ENCODE assay signal across 12 mouse cellular contexts in the genomic region with DNA sequence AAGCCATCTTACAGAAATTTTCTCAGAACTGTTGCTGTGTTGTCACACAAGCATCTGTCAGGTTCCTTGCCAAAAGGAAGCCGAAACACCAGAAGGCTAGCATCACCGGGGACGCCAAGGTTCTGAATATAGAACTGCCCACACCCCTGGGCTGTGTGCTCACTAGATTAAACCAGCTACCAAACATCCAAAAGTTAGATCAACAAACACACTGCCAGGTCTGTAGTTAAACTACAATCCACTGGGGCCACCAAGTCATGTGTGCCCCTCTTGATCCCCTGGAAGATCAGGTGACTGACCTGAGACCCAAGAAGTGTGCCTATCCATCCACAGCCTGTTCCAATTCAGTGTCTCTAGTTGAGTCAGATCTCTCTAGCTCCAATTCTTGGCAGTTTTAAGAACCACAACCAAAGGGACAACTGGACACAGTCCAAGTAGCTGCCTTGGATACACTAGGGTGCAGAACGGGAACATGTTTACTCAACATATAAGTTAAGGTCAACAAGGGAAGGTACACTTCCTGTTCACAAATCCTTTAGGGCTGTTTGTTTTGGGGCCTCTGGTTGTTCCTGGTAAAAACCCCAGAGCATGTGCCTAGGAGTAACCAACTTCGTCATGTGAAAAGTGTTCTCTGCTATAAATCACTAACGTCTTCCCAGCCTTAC.
DNase-seq lines count a peak whose midpoint lies in the region; ATAC-seq lines count a peak whose summit lies in the region.
"Had no signal": no experiment of that assay in that cellular context is flagged by ENCODE, and none has a peak within 500 bp of the region (broad histone marks: within the 10 kb centered on the region; RNA-seq: fewer than 3 reads in every experiment).

No protein-coding gene starts in this region.

- no peak overlapping the region for H3K27ac ChIP-seq in liver, embryonic 13.5 days
- no peak overlapping the region for H3K27ac ChIP-seq in forebrain, embryonic 15.5 days (replicated peaks)
- H3K27ac ChIP-seq: embryonic facial prominence, embryonic 15.5 days had no signal

- 59% methylated on average over 6 of the region's 6 CpGs for WGBS in liver, embryonic 13.5 days (ENCODE audit: insufficient replicate concordance)
- WGBS in forebrain, embryonic 15.5 days = 86% methylated on average over 6 of the region's 6 CpGs

- peak; percentile 62 for ATAC-seq in liver, embryonic 13.5 days (ENCODE audit: low read depth)
- no peak for ATAC-seq in forebrain, embryonic 15.5 days (replicated peaks)

- peak; percentile 50 to 55 for DNase-seq in right cerebral cortex, adult 2 months (ENCODE audit: low spot score in 2 of 2)
- no peak for DNase-seq in right cerebral cortex, postnatal 14 days
- peak; percentile 45 for DNase-seq in kidney, adult 18-20 months
- no peak for DNase-seq in liver, embryonic 13.5 days
- DNase-seq in telencephalon, adult 2 months (ENCODE audit: low read depth, low spot score) = peak; percentile 69
- DNase-seq in thymus, postnatal 10 days (ENCODE audit: low spot score in 2 of 2) = no peak
- DNase-seq: adrenal gland, adult 2 months; cerebellum, adult 9-11 months; gastrocnemius, postnatal 10 days had no signal

- H3K27me3 ChIP-seq in liver, embryonic 13.5 days = no peaks in the 10 kb centered on the region
- H3K27me3 ChIP-seq in forebrain, embryonic 15.5 days = no peaks in the 10 kb centered on the region
- H3K27me3 ChIP-seq: embryonic facial prominence, embryonic 15.5 days had no signal

- no peak overlapping the region for H3K4me3 ChIP-seq in liver, embryonic 13.5 days (replicated peaks)
- H3K4me3 ChIP-seq in forebrain, embryonic 15.5 days = no peak overlapping the region
- H3K4me3 ChIP-seq: embryonic facial prominence, embryonic 15.5 days had no signal

- H3K36me3 ChIP-seq in liver, embryonic 13.5 days = no peaks in the 10 kb centered on the region
- no peaks in the 10 kb centered on the region for H3K36me3 ChIP-seq in forebrain, embryonic 15.5 days
- H3K36me3 ChIP-seq: embryonic facial prominence, embryonic 15.5 days; G1E had no signal

- no peaks in the 10 kb centered on the region for H3K9me3 ChIP-seq in liver, embryonic 13.5 days (replicated peaks)
- no peaks in the 10 kb centered on the region for H3K9me3 ChIP-seq in forebrain, embryonic 15.5 days
- H3K9me3 ChIP-seq: embryonic facial prominence, embryonic 15.5 days had no signal

- no peak overlapping the region for H3K4me2 ChIP-seq in liver, embryonic 13.5 days
- H3K4me2 ChIP-seq in forebrain, embryonic 15.5 days (replicated peaks) = no peak overlapping the region
- H3K4me2 ChIP-seq: embryonic facial prominence, embryonic 15.5 days had no signal

- H3K4me1 ChIP-seq in liver, embryonic 13.5 days (replicated peaks) = no peaks in the 10 kb centered on the region
- H3K4me1 ChIP-seq in forebrain, embryonic 15.5 days = no peaks in the 10 kb centered on the region
- H3K4me1 ChIP-seq: embryonic facial prominence, embryonic 15.5 days had no signal

- no peak overlapping the region for H3K9ac ChIP-seq in liver, embryonic 13.5 days
- no peak overlapping the region for H3K9ac ChIP-seq in forebrain, embryonic 15.5 days (replicated peaks)
- H3K9ac ChIP-seq: embryonic facial prominence, embryonic 15.5 days had no signal

Comparison
In these comparisons a context has a peak if more than half of its experiments do, and no peak if none do; other contexts are left out.
1. DNase-seq: peak in right cerebral cortex, adult 2 months (2 of 2), kidney, adult 18-20 months (single experiment) and telencephalon, adult 2 months (single experiment); none in right cerebral cortex, postnatal 14 days (single experiment), liver, embryonic 13.5 days (single experiment) and thymus, postnatal 10 days (0 of 2).